Mouse (Mus musculus) thymus, postnatal 36 days (tissue): ENCODE data around the gene Ncln.

Experiments used
- DNase-seq, 2 experiments: peaks; one replicate each; pipeline ENCODE4 v3.0.0; 2022; ENCODE audit warnings: mixed read lengths in 2 of 2

The Ncln gene

DNA sequence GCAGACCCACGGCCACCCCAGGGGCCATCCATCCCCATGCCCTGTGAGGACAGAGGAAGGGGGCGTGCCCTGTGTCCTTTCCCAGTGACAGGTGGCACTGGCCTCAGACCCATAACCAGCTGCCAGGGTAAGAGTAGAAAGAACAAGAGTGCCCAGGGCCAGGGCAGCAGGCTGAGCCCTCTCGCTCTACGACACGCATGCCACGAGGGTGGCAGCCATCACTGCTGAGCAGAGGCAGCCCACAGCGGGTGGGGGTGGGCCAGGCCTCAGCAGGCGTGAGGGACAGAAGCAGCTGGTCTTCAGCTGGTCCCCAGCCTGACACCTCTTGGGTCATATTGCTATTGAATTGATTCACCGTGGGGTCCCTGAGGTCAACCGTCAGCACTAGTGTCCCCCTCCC is 9.7 kb downstream of the Ncln start:
- DNase-seq = no peak

DNA sequence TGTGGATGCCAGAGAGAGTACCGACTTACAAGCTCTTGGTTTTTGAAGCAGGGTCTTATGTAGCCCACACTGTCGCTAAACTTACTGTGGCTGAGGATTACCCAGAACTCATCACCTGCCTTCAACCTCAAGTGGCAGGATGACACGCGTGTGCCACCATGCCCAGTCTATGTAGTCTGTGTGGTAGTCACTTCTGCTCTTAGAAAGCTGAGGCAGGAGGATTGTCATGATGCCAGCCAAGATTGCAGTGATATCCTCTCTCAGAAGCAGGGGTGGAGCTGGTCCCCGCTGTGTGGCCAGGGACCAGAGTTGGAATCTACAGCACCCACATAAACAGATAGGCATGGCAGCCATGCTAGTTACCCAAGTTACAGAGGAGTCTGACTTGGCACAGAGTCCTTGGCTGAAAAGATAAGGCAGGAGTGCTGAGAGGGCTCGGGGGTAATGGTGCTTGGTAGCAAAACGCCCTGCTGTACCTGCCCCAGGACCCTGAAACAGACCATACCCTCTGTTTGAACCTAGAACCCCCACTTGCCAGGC is 10.6 kb downstream of the Ncln start:
- no peak for DNase-seq

DNA sequence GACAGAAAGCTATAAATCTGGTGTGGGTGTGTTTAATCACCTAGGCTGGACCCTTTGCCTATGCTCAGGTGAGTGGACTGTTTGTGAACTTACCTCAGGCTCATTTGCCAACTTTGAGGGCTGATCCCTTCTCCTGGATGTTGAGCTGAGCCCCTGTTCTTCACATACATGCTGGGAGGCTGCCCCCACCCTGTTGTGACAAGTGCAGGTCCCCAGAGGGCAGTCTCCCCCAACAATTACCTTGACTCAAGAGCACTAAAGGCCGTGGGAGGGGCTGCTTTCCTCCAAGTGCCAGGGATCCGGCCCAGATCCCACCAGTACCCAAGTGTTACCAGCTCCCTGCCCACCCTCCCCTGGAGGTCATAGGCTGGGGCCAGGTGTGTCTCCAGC is 11.1 kb downstream of the Ncln start:
- DNase-seq = peak; percentile 43 to 51

DNA sequence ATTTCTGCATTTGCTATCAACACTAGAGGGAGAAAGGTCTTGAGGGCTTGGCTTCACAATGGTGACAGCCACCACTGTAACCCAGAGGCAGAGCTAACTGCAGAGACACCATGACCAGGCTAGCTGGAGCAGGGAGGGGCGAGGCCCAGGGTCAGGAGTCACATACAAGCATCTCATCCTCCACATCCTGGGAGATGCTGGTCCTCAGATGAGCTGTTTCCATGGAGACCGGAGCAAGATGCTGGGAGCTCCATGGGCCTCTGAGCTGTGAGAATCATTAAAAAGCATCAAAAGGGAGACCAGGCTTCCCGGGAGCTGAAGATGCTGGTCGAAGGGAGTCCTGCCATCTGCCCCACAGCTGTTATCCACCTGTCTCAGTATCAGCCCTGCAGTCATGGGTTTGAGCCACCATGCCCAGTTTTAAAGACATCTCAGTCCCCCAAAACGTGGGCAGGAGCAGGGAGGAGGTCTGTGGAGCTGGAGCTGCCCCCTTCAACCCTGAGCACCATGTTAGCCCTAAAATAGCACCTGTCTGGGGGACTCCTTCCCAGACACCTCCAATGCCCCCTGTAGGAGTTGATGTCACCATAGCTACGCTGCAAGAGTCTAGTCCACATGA is 11.6 kb downstream of the Ncln start:
- DNase-seq = no peak

DNA sequence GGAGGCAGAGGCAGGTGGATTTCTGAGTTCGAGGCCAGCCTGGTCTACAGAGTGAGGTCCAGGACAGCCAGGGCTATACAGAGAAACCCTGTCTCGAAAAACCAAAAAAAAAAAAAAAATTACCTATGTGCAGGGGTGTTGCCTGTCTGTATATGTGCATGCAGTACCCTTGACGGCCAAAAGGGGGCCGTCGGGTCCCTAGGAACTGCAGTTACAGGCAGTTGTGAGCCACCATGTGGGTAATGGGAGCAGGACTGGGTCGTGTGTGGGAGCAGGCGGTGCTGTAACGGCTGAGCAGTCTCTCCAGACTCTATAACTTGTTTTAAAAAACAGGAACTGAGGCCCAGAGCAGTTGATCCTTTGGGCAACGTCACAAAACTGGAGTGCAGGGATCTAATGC is 12.2 kb downstream of the Ncln start:
- peak; percentile 41 to 52 for DNase-seq

DNA sequence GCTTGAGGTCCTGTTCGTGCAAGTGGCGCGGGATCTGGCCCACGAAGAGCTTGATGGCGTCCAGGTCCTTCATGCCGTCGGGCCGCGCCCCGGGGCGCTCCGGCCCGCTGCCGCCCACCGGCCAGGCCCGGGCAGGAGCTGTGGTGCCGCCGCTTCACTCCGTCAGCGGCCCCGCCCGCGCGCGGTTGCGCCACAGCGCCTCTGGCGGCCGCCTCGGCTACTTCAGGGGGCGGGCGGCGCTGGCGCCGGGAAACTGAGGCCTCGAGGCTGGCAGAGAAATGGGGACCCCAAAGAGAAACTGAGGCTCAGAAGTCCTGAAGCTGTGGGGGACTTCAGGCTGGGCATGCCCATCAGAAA is 13.7 kb downstream of the Ncln start, which contains the start of gene Celf5:
Gene Celf5, minus strand, starts transcription at position 177 of the 357 bp plus-strand sequence.
- peak; percentile 59 to 68 for DNase-seq

DNA sequence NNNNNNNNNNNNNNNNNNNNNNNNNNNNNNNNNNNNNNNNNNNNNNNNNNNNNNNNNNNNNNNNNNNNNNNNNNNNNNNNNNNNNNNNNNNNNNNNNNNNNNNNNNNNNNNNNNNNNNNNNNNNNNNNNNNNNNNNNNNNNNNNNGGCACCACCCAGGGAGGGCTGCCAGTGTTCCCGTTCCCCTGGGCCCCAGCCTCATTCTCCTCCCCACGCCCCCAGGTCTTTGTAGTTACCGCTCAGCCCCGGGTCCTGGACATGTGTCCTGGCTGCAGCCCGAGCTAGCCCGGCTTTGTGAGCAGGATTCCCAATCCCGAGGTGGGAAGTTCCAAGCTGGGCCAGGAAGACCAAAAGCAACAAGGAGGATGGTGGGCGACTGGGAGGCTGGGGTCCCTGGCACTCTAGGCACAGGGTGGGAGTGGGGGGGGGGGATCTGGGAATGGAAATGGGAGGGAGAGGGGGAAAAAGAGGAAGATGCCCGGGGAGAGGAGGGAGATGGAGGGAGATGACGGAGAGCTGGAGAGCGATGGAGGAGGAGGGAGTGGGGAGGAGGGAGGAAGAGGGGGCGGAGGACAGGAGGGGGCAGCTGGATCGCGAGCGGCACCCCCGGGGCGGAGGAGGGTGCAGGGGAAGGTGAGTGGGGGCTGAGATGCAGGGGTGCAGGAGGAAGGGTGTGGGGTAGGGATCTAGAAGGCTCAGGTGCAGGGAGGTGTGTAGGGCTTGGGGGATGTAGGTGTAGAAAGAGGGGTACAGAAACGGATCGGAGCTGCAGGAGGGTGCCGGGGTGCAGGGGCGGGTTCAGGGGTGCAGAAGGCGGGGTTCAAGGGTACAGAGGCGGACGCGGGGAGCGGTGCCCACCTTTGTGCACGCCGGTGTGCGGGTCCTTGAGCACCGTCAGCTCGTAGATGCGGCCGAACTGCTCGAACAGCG is 14.3 kb downstream of the Ncln start:
- DNase-seq = no peak

DNA sequence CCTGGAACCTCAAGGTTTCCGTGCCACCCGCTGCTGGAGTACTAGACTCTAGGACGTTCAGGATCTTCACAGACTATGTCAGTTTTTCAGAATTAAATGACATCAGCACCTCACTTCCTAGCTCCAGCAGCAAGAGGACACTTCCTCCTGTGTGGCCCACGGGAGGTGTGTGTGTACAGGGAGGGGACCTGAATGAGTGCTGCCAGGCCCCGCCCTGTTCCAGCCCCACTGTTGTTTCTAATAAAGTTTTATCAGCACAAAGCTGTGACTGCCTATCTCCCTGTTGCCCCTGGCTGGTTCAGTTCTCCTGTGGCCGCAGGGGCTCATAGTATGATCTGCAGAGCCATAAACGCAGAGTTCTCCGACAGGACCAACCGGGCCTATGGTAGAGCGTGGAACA is 21.7 kb downstream of the Ncln start:
- no peak for DNase-seq

DNA sequence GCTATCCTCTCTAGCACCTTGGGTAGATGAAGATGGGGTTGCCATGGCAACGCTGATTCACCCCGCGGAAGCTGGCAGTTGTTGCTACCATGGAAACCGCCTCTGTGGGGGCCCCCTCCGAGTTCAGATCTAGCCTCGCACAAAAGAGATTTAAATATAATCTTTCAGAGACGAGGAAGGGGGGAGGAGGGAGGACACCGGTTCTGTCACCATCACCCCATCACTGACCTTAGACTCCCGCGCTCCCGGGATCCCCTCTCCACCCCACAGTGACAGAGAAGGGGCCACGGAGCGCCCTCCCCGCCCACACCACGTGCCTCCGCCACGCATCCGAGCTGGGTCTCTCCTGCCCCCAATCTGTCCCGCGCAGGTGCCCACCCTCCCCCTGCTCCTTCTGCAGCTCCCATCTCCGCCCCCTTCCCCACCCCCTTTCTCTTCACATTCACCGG is 23.2 kb downstream of the Ncln start:
- peak in 1 of 2 experiments; percentile 71 for DNase-seq

DNA sequence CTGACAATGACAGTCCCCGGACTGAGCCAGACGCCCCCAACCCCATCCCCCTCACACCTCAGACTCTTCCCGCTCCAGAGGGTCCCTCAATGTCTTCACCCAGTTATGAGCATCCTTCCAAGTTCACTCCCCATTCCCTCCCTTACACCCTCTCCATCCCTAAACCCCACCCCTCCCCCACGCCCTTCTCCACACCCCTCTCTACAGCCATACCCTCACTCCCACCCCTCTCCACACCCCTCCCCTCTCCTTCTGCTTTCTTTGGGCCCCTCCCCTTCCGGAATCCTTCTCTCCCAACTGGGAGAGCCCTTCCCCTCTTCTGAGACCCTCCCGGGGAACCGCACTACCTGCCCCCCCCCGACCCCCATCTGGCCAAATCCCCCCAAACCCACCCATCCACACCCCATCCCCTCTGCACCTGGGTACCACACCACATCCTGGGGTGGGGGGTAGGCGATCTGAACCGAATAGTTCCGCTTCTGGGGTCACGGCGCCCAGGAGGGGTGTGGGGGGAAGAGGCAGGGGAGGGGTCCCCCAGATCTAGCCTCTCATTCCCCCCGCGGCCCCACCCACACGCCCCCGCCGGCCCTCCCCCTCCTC is 23.7 kb downstream of the Ncln start:
- DNase-seq = peak in 1 of 2 experiments; percentile 42

DNA sequence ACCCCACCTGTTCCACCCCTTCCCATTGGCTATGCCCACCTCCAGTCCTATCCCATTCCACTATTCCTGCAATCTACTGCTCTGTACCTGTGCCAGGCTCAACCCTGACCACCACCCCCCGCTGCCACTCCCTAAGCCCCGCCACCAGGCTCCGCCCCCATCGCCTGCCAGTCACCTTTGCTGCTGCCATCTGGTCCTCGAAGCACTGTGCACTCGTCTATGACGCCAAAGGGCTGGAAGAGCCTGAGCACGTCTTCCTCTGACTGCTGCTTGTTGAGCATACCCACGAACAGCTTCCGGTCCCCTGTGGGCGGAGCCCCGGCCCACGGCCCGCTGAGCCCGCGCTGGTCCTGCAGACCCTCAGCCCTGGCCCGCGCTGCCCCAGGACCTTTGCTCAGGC is 25.7 kb downstream of the Ncln start:
- DNase-seq = peak; percentile 39 to 67

DNA sequence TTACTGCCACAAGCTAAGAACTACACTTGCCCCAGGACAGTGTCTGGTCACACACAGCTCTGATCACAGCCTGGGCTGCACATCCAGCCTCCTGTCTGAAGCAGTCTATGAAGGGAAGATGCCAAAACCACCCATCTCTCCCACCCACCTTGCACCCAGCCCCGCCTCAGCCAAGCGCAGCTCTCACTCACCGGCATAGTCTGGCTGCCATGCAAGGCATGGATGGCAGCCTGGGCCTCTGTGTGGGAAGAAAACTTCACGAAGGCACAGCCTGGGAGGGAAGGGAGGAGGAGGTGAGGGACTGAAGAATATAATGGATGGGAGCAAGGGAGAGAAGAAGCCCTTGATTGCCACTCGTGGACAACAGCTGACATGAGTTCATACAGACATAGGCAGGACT is 26.9 kb downstream of the Ncln start:
- DNase-seq = peak in 1 of 2 experiments; percentile 3

DNA sequence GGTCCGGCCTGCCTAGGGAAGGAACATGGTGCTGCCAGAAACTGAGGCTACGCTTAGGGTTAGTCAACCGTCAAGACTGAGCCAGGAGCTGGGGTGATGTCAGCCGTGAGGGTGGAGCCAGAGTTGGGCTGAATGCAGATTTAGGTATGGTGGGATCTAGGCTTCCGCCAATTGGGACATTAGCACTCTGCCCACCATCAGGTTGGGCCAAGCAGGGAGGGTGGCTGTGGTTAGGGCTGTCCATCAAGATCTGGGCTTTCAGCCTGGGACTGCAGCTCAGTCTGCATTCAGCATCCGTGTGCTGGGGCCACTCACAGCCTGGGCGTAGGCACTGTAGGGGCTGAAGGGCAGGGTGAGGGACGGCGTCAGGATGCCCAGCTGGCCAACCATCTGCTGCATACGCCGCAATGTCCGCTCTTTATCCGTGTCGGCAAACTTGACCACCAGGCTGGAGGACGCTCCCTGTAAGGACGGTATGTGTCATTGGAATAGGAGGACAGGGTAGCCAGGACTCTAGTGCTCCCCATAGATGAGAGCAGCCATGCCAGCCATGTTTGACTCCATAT is 28.4 kb downstream of the Ncln start:
- no peak for DNase-seq

DNA sequence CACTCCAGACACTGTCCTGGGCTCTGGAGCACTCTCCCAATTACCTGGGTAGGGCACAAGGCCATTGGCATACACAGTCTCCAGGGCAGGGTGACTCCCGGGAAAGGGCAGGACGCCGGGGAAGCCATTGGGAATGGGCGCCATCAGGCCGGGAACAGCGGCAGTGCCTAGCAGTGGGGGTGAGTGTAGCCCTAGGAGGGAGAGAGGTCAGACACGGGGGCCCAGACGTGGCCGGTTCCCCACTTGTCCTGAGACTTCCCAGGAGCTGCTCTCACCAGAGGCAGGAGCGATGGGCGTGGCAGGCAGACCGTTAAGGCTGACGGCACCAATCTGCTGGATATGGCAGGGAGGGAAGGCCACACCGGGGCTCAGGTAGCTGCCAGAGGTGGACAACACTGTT is 29.3 kb downstream of the Ncln start:
- DNase-seq = no peak

DNA sequence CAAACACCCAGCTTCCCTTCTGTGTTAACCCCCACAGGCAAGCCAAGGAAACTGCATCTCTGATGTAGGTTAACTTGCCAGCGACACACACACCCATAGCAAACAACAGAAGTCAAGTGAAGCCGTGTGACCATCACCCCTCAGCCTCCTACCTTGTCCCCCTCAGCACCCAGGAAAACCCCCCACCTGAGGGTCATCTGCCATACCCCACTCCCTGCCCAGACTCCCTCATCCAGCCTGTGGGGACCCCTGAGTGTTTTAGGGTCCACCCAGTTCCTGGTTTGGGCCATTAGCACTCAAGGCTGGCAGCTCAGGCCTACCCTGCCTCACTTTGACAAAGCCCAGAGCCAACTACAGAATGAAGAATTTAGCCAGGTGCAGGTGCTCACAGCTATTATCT is 30.1 kb downstream of the Ncln start:
- no peak for DNase-seq

DNA sequence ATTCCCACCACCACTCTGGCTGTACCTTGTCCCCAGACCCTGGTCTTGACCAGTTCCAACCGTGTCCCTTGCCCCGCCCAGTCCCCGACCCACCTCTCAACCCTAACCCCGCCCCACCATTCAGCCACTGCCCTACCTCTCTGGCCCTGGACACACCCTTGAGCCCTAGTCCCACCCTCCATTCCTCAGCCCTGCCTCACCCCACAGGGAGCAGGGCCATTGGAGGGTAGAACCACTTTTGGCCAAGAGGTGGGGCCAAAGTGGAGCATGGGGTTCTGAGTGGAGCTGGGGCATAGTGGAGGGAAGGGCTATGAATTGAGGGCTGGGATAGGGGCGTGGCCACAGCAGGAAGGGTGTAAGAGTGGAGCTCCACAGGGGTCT is 30.9 kb downstream of the Ncln start:
- no peak for DNase-seq

DNA sequence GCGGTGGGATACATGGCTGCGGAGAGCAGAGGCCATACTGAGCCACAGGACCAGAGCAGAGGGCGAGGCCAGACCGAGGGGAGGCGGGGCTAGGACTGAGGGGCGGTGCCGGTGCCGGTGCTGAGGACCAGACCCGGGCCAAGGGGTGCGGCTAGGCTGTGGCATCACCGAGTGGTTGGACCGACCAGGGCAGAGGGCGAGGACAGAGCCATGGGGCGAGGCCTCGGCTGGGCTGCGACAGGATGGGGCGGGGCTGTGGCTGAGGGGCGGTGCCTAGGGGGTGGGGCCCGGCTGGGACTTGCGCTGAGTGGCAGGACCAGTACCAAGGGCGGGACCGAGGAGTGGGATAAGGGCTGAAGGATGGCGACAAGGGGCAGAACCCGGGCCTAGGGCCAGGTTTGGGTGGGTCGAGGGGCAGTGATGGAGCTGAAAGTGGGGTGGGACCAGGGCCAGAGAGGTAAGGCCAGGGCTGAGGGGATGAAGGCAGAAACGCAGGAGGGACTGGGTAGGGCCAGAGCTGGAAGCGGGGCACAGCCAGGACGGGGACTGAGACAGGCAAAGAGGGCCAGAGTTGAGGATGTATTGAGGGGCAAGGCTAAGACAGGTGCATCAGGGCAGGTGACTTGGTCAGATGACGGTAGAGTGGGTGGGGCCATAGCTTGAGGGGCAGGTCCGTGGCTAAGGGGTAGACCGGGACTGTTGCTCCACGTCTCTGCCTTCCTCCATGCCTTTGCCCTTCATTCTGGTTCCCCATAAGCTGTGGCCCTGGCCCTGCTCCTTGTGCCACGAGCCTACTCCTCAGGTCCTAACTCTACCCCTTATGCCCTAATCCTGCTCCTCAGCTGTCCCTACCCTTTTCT is 31.6 kb downstream of the Ncln start:
- no peak for DNase-seq

DNA sequence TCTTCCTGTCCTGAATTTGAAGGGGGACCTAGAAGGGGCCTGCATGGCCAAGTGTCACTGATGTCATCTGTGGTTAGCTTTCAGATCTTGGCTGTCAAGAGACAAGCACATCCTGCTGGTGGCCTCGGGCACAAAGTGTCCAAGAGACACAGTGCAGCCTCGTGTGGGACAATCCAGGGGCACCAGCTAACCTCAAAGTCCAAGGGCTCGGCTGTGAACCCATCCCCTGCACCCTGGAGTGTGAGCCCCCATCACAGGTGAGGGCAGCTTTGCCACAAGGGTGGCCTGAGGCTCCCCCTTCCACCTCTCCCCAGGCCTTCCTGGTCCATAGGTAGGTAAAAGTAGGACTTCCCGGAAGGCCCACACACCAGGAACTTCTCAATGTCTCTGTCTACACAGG is 32.7 kb downstream of the Ncln start:
- DNase-seq = no peak

DNA sequence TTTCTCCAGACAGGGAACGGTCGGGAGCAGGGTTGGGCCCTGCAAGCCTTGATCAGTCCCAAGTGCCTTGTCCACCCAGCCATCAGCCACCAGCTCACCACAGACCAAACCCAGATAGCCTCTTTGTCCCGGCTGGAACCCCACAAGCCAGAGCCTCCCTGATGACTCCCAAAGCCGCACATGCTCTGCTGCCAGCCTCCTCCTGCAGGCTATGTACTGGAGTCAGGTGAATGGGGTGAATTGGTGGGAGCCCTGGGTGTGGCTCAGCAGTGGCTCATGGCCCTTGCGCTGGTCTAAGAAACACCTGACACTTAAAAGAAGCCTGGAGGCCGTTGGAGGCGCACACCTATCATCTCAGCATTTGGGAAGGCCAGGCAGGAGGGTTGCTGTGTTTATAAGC is 33.3 kb downstream of the Ncln start:
- DNase-seq = no peak

DNA sequence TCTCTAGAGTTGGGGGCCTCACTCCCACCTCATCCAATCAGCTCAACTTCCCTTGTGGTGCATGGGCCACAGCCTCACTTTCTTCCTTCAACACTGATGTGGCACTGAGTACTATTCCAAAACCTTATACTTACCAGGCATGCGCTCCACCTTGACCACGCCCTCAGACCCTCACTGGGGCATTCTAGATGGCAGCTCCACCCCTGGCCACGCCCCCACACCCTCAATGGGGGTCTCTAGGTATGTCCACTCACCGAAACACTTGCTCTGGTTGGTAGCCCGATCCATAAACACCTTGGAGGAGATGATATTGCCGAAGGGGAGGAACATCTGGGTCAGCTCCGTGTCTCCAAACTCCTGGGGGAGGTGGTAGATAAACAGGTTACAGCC is 33.8 kb downstream of the Ncln start:
- DNase-seq = no peak

DNA sequence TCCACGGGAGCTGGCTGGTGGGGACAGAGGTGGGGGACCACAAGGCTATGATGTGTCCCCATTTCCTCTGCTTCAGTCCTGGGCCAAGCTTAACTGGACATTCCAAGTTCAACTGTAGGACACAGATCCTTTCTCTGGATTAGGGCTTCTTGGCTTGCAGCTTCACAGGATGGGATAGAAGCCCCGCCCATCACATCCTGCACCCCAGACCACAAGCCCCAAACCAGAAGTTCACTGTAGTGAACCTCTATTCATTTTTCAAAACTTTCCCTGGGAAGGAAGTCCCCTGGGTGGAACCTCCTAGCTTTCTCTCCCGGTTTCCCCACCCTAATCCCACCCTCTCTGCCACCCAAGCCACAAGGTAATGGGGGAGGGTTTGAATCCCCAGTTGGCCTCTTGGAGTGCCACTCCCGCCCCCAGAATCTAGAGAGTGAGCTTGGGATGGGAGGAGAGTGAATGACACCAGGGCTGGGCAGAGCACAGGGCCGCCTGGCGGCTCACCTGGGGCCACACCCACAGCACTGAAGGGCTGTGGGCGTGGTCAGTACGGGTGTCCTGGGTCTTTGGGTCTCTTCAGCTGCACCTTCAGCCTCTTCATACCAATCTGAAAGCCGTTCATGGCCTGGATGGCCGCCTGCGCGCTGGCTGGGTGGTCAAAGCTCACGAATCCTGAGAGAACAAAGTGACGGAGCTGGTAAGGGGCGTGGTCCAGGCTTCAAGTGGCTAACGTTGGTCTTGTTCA is 34.3 kb downstream of the Ncln start:
- no peak for DNase-seq

DNA sequence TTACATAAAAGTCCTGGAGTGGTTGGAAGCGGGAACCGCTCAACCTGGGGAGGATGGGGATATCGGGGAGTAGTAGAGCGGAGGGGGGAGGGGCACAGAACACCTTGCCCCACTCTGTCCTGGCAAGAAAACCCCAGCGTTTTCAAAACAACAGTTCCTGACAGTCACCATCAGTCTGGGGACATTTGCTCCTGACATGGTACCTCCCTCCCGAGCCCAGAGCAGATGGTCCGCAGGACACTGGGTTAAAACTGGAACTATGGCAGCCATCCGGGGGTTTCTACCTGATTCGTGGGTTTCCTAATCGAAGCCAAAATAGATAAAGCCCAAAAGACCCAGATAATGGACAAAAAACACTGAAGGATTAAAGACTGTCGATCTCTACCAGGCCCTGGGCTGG is 35.2 kb downstream of the Ncln start:
- DNase-seq = no peak
